Mouse (Mus musculus): ENCODE data around the gene Flnb. TPM values are rescaled to one million over a fixed set of nuclear protein-coding genes. Genes with fewer than 3 reads are reported as not detected.

Flnb gene
- polyA plus RNA-seq, 1 experiment, result 6.5 TPM

DNA sequence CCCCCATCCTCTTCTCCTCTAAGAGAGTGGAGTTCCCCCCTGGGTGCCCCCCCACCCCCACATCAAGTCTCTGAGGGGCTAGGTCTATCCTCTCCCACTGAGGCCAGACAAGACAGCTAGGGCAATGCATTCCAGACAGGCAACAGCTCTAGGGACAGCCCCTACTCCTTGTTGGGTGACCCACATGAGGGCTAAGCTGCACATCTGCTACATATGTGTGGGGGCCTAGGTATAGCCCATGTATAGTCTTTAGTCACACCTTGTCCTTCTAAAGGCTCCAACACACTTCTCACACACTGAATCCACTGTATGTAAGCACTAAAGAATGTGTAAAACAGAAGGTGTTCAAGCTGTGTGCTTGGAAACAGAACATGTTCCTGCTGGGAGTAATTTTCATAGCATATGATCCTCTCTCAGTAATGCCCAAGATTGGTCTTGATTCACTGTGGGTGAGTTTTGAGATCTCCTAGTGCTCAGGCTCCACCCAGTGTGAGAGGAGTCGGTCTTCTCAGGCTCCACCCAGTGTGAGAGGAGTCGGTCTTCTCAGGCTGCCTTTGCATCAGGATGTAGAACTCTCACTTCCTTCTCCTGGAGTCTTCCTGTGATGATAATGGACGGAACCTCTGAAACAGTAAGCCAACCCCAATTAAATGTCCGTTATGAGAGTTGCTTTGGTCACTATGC, 13.7 kb upstream of the Flnb start:
- Histone ChIP-seq H3K4me1 (ENCODE audit: control insufficient read depth, insufficient read depth, low read length) (peaks cover 16% of the 10 kb centered on the region), H3K4me3 (ENCODE audit: insufficient read depth, low read length) (peak overlapping the region; percentile 26)
- TF ChIP-seq POLR2A (IDR thresholded peaks at IDR 0.05; ENCODE audit: borderline replicate concordance, low read depth, low read length), result no peak
- no peak for TF ChIP-seq CTCF (IDR thresholded peaks at IDR 0.05; ENCODE audit: low read depth, low read length)

DNA sequence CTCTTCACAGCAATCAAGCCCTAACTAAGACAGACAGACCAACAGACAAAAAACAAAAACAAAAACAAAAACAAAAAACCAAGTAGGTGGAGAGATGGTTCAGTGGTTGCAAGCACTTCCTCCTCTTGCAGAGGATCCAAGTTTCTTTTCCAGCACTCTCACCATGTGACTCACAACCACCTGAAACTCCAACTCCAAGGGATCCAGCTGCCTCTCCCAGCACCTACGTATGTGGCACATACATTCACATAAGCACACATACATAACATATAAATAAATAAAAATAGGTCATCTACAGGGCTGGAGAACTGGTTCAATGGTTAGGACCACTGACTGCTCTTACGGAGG, 13.2 kb upstream of the Flnb start:
- Histone ChIP-seq H3K4me1 (ENCODE audit: control insufficient read depth, insufficient read depth, low read length) (peaks cover 21% of the 10 kb centered on the region), H3K27ac (ENCODE audit: insufficient read depth, low read depth, low read length) (peak overlapping the region; percentile 27), H3K4me3 (ENCODE audit: insufficient read depth, low read length) (peak overlapping the region; percentile 26)
- TF ChIP-seq POLR2A (IDR thresholded peaks at IDR 0.05; ENCODE audit: borderline replicate concordance, low read depth, low read length) (no peak), CTCF (IDR thresholded peaks at IDR 0.05; ENCODE audit: low read depth, low read length) (no peak)

More for the DNA sequence above, 13.7 kb upstream of the Flnb start:
- peak overlapping the region; percentile 27 for H3K27ac ChIP-seq (ENCODE audit: insufficient read depth, low read depth, low read length)

DNA sequence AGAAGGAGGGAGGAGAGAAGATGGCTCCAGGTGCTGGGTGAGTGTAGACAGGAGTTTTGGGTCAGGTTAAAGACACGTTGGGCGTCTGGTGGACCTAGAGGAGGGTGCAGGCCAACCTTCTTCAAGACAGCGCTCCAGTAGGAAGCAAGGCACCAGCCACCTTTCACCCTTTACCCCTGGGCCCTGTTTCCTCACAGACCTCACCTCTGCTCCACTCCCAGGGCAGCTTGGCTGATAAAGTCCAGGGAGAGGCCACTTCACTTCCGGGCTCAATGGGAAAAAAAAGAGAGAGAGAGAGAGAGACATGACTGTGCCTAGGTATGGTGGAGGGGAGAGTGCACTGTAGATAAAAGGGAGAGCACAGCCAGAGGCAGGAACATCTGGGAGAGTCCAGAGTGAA, 10.0 kb upstream of the Flnb start:
- Histone ChIP-seq H3K4me1 (ENCODE audit: control insufficient read depth, insufficient read depth, low read length) (peaks cover 25% of the 10 kb centered on the region), H3K4me3 (ENCODE audit: insufficient read depth, low read length) (no peak overlapping the region), H3K27ac (ENCODE audit: insufficient read depth, low read depth, low read length) (no peak overlapping the region)
- TF ChIP-seq CTCF (IDR thresholded peaks at IDR 0.05; ENCODE audit: low read depth, low read length) (no peak), POLR2A (IDR thresholded peaks at IDR 0.05; ENCODE audit: borderline replicate concordance, low read depth, low read length) (no peak)

GRCm38 (mm10) chr14:7808501-7808981, 9.2 kb upstream of the Flnb start:
- Histone ChIP-seq H3K27ac (ENCODE audit: insufficient read depth, low read depth, low read length) (no peak overlapping the region), H3K4me3 (ENCODE audit: insufficient read depth, low read length) (no peak overlapping the region), H3K4me1 (ENCODE audit: control insufficient read depth, insufficient read depth, low read length) (peaks cover 25% of the 10 kb centered on the region)
- TF ChIP-seq CTCF (IDR thresholded peaks at IDR 0.05; ENCODE audit: low read depth, low read length), result no peak
- no peak for TF ChIP-seq POLR2A (IDR thresholded peaks at IDR 0.05; ENCODE audit: borderline replicate concordance, low read depth, low read length)

GRCm38 (mm10) chr14:7809043-7809955, 8.5 kb upstream of the Flnb start:
- H3K4me1 ChIP-seq (ENCODE audit: control insufficient read depth, insufficient read depth, low read length), result peaks cover 23% of the 10 kb centered on the region
- no peak overlapping the region for H3K4me3 ChIP-seq (ENCODE audit: insufficient read depth, low read length)
- H3K27ac ChIP-seq (ENCODE audit: insufficient read depth, low read depth, low read length), result no peak overlapping the region
- TF ChIP-seq POLR2A (IDR thresholded peaks at IDR 0.05; ENCODE audit: borderline replicate concordance, low read depth, low read length) (no peak), CTCF (IDR thresholded peaks at IDR 0.05; ENCODE audit: low read depth, low read length) (no peak)

GRCm38 (mm10) chr14:7818463-7819121, 835 bp downstream of the Flnb start:
- peak overlapping the region; percentile 64 for H3K4me3 ChIP-seq (ENCODE audit: insufficient read depth, low read length)
- H3K4me1 ChIP-seq (ENCODE audit: control insufficient read depth, insufficient read depth, low read length), result peaks cover 8% of the 10 kb centered on the region
- no peak for TF ChIP-seq POLR2A (IDR thresholded peaks at IDR 0.05; ENCODE audit: borderline replicate concordance, low read depth, low read length)
- TF ChIP-seq CTCF (IDR thresholded peaks at IDR 0.05; ENCODE audit: low read depth, low read length), result no peak
- H3K27ac ChIP-seq (ENCODE audit: insufficient read depth, low read depth, low read length), result no peak overlapping the region

GRCm38 (mm10) chr14:7819446-7819845, 1.7 kb downstream of the Flnb start:
- Histone ChIP-seq H3K4me1 (ENCODE audit: control insufficient read depth, insufficient read depth, low read length) (peaks cover 8% of the 10 kb centered on the region), H3K27ac (ENCODE audit: insufficient read depth, low read depth, low read length) (no peak overlapping the region), H3K4me3 (ENCODE audit: insufficient read depth, low read length) (peak overlapping the region; percentile 64; the same call in 1 of the 2 replicates)
- no peak for TF ChIP-seq CTCF (IDR thresholded peaks at IDR 0.05; ENCODE audit: low read depth, low read length)
- no peak for TF ChIP-seq POLR2A (IDR thresholded peaks at IDR 0.05; ENCODE audit: borderline replicate concordance, low read depth, low read length)

GRCm38 (mm10) chr14:7821341-7821740, 3.6 kb downstream of the Flnb start:
- Histone ChIP-seq H3K4me3 (ENCODE audit: insufficient read depth, low read length) (no peak overlapping the region), H3K4me1 (ENCODE audit: control insufficient read depth, insufficient read depth, low read length) (peaks cover 16% of the 10 kb centered on the region), H3K27ac (ENCODE audit: insufficient read depth, low read depth, low read length) (no peak overlapping the region)
- TF ChIP-seq POLR2A (IDR thresholded peaks at IDR 0.05; ENCODE audit: borderline replicate concordance, low read depth, low read length) (no peak), CTCF (IDR thresholded peaks at IDR 0.05; ENCODE audit: low read depth, low read length) (no peak)

- Histone ChIP-seq H3K4me3 (ENCODE audit: insufficient read depth, low read length) (no peak overlapping the region), H3K27ac (ENCODE audit: insufficient read depth, low read depth, low read length) (no peak overlapping the region), H3K4me1 (ENCODE audit: control insufficient read depth, insufficient read depth, low read length) (peaks cover 20% of the 10 kb centered on the region)
- TF ChIP-seq CTCF (IDR thresholded peaks at IDR 0.05; ENCODE audit: low read depth, low read length) (no peak), POLR2A (IDR thresholded peaks at IDR 0.05; ENCODE audit: borderline replicate concordance, low read depth, low read length) (no peak)
These were observed 4.9 kb downstream of the Flnb start for GRCm38 (mm10) chr14:7822693-7823092.

Data from bone marrow macrophage, adult 2 months (primary cell).